Mouse (Mus musculus): ENCODE results near the gene Slc18b1.
A peak's percentile ranks its signal among the peaks of the same experiment; 100 is the strongest.
"Not testable (repeated sequence)": the region's sequence is repeated elsewhere in the genome, so short reads cannot be mapped to it uniquely, and the experiment has no call there.

Slc18b1 gene

DNA sequence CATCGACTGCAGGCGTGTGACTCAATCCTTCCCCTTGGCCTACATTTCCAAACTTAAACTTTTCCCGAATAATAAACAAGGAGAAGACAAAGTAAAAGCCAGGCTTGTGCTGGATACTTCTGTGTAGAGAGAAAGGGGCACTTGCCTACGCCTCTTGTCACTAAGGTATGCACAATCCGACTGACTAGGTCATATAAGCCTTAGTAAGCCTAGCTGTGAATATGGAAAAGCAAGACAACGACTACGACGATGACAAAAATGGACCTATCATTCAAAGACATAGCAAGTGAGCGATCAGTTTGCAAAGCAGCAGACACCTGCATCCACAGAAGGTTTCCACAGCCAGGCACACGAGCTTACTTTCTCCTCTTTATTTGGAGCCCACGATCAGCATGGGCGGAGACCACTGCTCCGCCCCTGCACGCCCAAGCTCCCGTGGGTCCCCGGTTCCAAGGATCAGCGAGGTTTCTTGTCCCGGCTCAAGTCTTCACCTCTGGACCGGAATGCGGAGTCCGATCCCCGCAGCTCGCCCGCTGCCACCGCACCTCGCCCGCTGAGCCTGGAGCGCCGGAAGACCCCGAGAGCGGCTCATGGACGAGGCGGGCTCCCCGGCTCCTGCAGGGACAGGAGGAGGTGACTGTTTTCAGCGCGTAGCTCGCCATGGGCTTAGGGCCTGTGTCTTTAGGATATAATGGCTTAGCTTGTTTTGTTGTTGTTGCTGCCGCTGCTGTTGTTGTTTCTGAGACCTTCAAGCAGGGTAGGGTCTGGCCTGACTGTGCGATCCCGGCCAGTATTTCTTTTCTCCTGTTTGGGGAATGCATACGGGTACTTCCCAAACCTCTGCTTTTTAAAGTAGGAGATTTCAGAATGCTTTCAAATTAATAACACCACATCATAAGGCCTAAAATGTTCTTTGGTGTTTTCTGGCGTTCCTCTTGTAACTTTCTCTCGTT lies at the start of gene Slc18b1:
Gene Slc18b1 (plus strand): TSS at position 436 of the 953 bp plus-strand sequence.
- DNase-seq (ENCODE audit: extremely low spot score, low spot score), result peak; percentile 69

DNA sequence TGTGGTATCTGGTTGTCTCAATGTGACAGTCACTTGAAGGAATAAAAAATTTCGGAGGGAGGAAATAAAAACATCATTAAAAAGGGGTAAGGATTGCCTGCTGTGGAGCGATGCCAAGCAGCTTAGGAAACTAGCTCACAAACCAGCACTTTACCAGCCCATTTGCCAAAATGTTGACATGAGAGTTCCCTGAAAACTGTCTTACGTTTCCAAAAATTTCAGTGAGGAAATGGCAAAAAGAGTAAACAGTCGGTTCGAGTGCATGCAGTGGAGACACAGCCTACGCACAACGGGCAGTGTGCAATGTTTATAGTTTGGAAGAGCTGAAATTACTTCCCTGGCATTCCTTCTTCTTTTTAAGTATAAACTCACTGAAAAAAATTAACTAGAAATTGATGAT lies 42.6 kb upstream of the Slc18b1 start:
- DNase-seq (ENCODE audit: extremely low spot score, low spot score), result no peak

DNA sequence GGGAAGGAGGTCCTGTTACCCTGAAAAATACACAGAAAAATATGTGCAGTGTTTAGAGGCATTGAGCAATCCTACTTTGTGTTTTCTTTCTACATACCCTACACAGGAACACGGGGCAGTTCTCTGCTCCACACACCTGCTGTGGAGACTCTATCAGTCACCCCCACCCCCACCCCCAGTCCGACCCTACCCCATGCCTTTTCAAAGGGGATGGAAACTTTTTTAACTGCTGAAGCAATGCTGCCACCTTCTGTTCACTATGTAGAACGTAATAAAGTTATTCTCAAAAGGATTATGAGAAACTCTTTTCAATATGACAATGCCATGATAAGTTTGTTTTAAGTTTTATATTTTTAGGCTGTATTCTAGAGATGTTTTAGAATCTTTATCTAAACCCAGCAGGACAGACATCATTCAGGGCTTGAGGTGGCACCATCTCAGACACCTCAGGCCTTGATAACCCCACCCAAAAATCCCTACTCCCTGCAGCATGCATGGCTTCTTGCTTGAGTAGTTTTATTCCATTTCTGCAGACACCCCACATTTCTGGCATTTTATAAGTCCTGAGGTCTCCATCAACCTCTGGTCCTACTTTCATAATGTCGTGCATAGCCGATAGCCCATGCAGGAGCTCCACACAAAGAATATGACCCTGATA lies 19.4 kb upstream of the Slc18b1 start:
- no peak for DNase-seq (ENCODE audit: extremely low spot score, low spot score)

DNA sequence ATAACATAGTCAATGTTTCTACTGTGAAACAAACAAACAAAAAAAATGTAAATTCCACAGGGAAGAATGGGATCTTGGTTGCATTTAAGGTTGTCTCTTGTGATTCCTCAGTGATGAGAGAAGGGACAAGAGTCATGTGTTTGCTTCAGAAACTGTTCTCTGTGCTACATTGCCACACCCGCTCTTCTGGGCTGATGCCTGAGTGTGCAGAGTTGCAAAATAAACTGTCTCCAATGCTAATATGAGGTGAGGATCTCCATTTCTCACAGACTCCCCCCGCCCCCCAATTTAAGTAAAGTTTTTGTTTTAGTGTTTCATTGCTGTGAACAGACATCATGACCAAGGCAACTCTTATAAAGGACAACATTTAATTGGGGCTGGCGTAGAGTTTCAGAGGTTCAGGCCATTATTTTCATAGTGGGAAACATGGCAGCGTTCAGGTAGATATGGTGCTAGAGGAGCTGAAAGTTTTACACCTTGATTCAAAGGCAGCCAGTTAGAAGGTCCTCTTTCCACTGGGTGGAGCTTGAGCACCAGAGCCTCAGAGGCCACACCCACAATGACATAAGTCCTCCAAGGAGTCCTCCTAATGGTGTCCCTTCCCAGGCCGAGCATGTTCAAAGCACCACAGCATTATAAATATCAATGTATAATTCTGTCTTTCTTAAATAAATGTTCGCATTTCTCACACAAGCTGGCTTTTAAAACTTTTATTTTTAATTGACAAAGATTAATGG lies 16.1 kb upstream of the Slc18b1 start:
- no peak for DNase-seq (ENCODE audit: extremely low spot score, low spot score)

DNA sequence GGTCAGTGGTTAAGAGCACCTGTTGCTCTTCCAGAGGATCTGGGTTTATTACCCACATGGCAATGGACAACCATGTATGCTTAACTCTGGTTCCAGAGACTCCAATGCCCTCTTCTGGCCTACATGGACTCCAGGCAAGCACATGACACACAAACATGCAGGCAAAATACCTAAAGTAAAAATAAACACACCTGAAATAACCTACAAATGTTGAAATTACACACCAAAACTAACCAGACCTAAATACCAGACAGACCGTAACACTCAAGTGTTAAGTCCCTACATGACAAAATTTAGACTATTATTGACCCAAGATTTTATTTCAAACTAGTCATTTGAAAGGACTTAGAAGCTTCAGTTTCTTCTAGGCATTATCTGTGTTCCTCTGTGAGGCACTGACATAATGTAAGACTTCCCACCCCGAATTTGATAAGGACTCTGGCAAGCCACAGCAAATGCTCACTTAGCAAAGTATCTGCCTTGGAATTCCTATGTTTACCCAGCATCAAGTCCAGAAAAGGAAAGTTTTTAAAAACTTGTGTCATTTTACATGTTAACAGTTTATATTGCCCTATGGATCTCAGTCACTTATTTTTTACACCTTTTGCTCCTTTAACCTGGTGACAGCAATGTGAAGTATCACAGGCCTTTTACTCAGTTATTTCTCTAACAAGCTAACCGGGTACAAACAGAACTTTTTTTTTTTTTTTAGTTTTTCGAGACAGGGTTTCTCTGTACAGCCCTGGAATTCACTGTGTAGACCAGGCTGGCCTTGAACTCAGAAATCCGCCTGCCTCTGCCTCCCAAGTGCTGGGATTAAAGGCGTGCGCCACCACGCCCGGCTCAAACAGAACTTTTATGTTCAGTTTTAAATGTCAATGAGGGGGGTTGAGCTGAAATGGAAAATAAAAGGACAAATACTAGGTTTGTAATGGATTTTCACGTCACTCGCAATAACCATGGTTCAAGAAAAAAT lies 14.7 kb upstream of the Slc18b1 start:
- DNase-seq (ENCODE audit: extremely low spot score, low spot score), result no peak

DNA sequence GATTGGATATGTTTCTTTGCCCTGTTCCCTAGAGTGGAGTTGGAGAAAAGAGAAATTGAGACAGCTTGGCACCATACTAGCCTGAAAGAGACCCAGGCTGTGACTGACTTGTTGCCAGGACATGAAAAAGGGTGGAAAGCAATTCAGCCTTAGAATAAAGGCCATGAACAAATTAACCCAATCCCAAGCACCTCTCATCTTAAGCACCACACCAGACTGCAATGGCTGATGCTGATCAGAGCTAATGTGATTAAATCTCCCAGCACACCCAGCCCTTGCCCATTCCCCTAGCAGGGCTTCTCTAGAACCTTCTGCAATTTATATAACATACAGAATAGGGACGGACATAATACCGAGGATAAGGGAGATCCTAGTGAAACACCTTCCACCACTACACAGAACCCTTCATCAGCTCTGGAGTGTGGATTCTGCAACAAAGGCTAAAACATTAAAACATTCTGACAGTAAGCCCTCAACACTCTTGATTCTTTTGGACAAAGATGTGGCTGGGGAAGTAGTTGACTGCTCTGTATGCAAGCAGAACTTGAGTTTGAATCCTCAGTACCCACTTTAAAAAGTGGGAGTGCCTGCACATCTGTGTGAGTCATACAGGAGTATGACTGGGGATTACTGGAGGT lies 13.8 kb upstream of the Slc18b1 start:
- DNase-seq (ENCODE audit: extremely low spot score, low spot score), result no peak

DNA sequence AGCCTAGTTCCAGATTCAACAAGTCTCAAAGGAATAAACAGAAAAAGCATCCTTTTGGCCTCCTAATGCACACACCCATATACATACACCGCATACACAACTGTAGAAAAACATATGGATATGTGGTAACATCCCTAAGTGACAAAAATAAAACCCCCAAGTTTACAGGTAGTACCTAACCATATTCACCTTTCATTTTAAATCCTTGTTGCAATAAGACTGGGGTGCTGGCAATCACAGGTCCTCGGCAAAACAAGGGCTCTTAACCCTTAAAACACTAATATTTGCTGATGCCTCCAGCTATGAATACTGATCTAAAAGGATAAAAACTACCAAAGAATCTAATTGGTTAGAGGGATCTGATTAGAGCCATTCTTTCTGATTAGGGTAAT lies 13.3 kb upstream of the Slc18b1 start:
- no peak for DNase-seq (ENCODE audit: extremely low spot score, low spot score)

DNA sequence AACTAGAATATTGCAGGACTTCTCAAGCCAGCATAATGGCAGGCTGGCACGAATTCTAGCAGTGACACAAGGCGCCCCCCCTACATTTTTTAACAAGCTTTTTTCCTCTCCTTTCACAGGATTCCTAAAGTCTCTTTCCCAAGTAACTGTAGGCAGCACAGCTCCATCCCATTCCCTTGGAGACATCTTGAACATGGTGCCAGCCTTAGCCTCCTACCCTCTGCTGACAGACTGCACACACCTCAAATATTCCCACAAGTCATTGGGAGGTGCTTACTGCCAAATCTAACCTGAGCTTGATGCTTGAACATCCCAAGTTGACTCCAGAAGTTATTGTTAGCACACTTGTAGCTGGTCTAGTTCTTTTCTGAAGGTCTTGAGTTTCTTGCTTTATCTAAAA lies 12.7 kb upstream of the Slc18b1 start:
- DNase-seq (ENCODE audit: extremely low spot score, low spot score), result no peak

DNA sequence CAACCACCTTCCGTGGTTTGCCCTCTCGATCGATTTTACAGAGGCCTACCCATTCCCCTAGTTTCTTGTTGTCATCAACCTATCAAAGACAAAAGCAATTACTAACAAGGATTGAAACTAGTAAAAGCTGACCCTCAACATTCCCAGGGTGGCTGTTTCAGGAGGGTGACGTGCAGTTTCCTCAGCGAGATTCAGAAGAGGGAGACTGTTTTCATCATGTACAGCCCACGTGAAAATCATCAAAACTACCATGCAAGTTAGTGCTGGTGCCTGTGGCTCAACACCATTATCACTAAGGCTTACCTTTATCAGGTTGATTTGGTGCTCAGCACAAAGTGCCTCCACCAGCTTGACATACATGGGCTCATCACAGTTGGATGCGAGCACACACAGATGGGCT lies 11.2 kb upstream of the Slc18b1 start:
- DNase-seq (ENCODE audit: extremely low spot score, low spot score), result not testable (repeated sequence)

DNA sequence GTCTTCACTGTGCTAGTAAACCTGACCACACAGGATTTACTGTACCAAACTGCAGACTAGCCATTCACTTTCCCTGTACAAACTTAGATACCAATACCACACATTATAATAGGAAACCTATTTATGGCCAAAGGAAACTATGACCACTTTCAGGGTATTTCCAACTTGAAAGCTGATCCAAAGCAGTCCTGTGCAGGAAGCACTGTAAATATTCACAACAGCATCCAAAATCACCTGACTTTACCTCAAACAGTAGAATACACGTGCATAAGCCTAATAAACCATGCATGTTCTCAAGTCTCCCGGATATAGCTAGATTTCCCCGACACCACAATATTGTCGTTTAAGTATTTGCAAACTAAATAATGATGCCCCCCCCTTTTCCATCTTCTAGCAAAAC lies 10.7 kb upstream of the Slc18b1 start:
- no peak for DNase-seq (ENCODE audit: extremely low spot score, low spot score)

DNA sequence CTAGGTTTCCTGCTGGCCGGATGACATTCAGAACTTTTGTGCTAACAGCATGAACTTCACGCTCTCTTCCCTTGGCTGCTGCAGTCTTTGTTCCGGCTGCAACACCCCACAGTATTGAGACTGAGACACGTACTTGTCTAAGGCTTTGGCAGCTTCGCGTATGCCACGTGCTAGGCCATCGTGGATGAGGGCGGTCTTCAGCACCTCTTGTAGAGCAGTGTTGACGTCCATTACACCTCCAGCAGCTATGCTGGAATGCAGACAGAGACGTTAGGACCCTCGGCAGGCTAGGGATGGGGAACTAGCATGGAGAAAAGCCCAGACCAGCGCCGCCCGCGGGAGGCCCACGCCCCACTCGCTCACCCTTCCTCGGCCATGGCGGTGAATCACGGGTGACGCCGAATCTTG lies 10.2 kb upstream of the Slc18b1 start:
- DNase-seq (ENCODE audit: extremely low spot score, low spot score), result not testable (repeated sequence)

DNA sequence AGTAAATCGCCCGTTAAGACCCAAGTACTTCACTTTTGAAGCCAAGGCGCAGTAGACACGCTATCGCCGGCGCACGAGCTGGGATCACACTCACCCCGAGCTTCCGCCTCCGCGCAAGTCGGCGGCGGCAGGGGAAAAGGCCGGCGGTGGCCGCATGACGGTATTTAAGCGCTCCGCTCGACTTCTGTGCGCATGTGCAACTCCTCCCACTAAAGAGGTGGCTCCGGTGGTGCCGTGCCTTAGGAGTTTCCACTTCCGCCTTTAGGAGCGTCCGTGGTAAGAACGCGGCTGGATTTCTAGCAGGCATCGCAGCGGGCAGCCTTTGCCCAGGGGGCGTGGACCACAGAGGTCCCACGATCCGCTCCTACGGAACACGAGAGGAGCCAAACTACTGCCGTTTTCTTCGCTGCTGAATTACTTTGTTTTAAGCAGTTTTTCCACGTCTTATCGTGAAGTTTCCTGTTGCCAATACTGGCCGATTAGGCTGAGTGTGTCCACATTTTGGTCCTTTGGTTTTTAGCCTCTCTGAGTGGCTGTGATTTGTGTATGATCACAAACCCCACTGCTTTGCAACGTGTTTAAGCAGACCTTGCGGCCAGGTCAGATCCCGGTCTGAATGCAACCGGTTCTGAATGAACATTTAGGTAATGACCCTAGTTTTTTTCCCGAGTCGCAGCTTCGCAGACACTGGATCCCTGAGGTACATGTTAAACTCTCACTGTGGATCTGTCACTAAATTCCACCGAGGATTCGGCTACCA lies 9.5 kb upstream of the Slc18b1 start, which contains the start of gene Rps12:
Gene Rps12 (minus strand): TSS at position 214 of the 760 bp plus-strand sequence.
- DNase-seq (ENCODE audit: extremely low spot score, low spot score), result peak; percentile 99

DNA sequence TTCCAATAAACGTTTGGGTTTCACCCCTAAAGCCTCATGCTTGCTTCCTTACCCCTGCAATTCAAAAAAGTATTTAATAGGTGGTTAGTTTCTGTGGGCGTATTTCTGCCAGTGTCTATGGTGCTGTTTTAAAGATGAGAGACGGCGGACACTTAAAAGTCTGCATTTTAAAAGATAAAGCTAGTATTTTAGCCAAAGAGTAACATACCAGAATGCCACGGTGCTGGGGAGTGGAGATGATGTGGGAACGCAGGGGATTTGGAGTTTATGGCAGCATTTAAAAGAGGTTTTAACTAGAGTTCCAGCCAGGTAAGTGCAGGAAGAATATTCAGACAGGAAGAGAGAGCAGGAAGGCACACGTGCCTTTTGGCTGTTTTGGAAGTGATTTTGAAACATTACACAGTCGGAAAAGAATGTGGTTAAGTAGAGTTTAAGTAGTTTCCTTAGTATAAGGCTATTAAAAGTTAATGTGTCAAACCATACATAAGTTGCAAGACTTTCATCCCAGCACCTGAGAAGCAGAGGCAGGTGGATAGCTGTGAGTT lies 8.7 kb upstream of the Slc18b1 start:
- no peak for DNase-seq (ENCODE audit: extremely low spot score, low spot score)

DNA sequence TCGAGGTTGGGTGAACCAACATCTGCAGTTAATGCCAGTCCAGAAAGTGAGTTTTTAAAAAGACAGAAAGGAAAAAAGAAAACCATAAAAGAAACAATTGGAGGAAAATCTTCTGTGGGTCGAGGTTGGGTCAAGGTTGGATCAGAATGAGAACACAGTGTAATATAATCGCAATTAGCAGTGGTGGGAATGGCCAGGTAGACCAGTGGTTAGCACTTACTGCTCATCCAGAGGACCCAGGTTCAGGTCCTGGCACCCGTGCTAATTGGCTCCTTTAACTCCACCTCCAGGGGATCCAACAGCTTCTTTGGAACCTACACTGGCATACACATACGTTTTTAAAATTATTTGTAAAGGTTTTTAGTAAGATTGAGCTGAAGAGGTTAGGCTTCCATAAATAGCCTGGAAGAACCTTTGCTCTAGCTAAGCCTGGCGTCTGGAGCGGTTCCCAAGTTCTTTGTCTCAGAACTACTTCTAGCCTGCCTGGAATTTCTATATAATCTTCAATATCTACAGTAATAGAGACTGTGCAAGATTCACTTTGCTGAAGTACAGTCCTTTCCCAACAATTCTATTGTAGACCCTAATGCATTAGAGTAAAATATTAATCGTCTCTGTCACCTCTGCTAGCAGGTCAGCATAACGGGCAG lies 790 bp upstream of the Slc18b1 start:
- DNase-seq (ENCODE audit: extremely low spot score, low spot score), result no peak

DNA sequence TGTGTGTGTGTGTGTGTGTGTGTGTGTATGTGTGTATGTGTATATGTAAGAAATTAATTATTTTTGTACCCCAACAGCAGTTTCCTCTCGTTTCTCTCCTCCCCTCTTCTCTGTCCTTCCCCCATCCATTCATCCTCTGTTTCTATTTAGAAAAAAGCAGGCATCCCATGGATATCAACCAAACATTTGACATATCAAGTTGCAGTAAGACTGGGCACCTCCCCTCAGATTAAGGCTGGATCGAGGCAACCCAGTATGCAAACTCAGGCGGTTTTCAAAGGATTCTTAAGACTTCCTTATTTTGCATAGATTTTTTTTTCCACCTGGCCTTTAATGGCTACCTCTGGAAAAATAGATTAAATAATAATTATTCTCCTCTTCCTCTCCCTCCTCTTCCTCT lies 820 bp downstream of the Slc18b1 start:
- no peak for DNase-seq (ENCODE audit: extremely low spot score, low spot score)

DNA sequence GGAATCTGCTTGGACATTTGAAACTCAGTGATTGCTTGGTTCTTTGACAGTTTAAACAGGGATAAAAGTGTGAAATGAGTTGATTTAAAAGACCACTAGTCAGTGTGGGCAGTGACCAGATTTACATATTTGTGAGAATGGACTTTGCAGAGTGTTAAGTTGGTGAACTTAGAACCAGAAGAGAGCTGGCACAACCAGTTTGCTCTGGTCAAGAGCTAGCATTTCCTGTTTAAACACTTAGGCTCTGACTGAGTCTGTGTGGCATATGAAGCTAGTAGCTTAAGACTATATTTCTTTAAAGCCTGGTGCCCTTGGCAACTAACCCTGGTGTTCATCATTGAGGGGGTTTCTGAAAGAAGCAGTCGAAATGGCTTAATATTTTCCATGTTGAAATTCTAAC lies 1.4 kb downstream of the Slc18b1 start:
- no peak for DNase-seq (ENCODE audit: extremely low spot score, low spot score)

DNA sequence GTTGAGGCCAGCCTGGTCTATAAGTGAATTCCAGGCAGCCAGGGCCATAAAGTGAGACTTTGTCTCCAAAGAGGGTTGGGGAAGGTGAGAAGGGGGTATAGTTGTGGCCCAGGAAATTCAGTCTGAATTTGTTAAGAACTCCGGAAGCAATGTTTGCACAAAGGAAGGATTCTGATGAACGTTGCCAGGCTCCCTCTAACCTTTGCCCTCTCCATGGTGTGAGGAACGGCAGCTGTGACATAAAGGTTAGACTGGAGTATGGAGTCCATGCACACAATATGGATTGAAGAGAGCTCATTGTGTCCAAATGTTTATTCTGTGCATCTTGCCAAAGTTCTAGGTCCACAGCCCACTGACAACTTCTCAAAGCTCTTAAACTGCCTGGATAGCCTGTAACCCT lies 3.1 kb downstream of the Slc18b1 start:
- no peak for DNase-seq (ENCODE audit: extremely low spot score, low spot score)

DNA sequence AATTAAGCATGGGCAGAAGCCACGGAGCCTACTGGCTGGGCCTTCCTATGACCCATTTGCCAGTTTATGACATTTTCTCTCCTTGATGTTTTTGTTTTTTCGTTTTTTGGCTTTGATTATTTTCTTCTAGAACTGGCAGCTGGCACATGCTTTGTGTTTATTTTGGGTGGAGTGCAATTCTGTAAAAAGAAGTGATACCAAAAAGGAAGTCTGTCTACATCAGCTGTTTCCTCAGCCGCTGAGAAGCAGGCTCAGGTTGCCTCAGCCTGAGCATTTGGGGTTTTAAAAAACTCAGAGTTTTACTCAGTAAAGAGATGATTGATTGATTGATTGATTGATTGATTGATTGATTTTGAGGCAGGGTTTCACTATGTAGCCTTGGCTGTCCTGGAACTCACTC lies 6.1 kb downstream of the Slc18b1 start:
- no peak for DNase-seq (ENCODE audit: extremely low spot score, low spot score)

DNA sequence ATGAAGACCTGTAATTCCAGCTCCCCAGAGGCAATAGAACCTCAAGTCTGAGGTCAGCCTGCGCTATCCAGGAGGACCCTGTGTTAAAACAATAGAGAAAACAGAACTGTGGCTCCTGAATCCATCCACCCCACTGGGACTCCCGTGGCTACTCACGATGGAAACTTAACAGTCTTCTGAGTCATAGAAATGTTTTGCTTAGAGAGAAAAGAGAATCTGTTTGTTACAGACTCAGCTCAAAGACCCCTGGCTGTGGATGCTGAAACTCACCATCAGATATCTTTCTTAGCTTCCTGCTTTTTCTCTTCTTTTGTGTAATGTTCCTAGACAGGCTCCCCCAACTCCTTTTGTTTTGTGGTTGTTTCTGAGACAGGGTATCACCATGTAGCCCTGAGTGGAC lies 7.9 kb downstream of the Slc18b1 start:
- no peak for DNase-seq (ENCODE audit: extremely low spot score, low spot score)
